Mouse (Mus musculus): ENCODE data around the gene Trappc1.

GRCm38 (mm10) chr11:69291111-69291510 is 32.7 kb upstream of the Trappc1 start:
- TF ChIP-seq CTCF (IDR thresholded peaks at IDR 0.05; ENCODE audit: low read depth, low read length) (no peak), POLR2A (IDR thresholded peaks at IDR 0.05; ENCODE audit: borderline replicate concordance, low read depth, low read length) (no peak)

Measured in bone marrow macrophage, adult 2 months (primary cell).